Mouse (Mus musculus) liver, adult 2 months (tissue): ENCODE measurements around the gene Cep170b.

Experiments used
- CTCF ChIP-seq: fragments of 200-500 bp; IDR thresholded peaks from 2 replicates; pipeline ENCODE4 v1.5.1; 2011; ENCODE audit warnings: low read depth, low read length, control low read depth
- POLR2A ChIP-seq: fragments of 200-500 bp; IDR thresholded peaks from 2 replicates; pipeline ENCODE4 v1.6.1; 2011; ENCODE audit warnings: low read length, control low read depth; ENCODE audit not compliant: insufficient read depth; ENCODE audit errors: extremely low read depth

DNA sequence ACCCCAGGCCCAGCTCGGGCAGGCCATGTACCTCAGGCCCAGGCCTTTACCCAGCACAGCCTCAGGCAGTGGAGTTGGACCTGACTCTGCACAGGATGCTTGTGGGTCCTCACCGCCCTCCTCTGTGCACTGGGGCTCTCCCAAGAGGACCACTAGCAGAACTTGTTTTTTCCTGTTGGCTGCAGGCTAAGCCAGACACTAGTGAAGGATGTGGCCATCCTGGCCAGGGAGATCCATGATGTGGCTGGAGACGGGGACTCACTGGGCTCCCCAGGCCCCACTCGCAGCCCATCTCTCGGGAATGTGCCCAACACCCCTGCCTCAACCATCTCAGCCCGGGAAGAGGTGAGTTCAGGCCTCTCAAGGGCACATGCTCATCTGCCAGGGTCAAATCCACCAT lies 22.5 kb downstream of the Cep170b start:
- TF ChIP-seq CTCF (no peak), POLR2A (no peak)
